Mouse (Mus musculus) bone marrow macrophage, adult 2 months (primary cell): ENCODE measurements around the gene Btbd2.

Experiments
- CTCF ChIP-seq: IDR thresholded peaks from 2 replicates; pipeline ENCODE4 v1.5.1; 2012; ENCODE audit warnings: low read depth, mild to moderate bottlenecking, low read length, moderate library complexity
- POLR2A ChIP-seq: IDR thresholded peaks from 2 replicates; pipeline ENCODE4 v1.6.1; 2012; ENCODE audit warnings: mild to moderate bottlenecking, low read depth, low read length, borderline replicate concordance

- no peak for TF ChIP-seq CTCF
- TF ChIP-seq POLR2A, result no peak
Measured at GRCm38 (mm10) chr10:80627685-80628084, 29.2 kb downstream of the Btbd2 start.
